Mouse (Mus musculus): ENCODE results near the gene Hint1.
"Not testable (repeated sequence)": the region's sequence is repeated elsewhere in the genome, so short reads cannot be mapped to it uniquely, and the experiment has no call there.

The Hint1 gene

DNA sequence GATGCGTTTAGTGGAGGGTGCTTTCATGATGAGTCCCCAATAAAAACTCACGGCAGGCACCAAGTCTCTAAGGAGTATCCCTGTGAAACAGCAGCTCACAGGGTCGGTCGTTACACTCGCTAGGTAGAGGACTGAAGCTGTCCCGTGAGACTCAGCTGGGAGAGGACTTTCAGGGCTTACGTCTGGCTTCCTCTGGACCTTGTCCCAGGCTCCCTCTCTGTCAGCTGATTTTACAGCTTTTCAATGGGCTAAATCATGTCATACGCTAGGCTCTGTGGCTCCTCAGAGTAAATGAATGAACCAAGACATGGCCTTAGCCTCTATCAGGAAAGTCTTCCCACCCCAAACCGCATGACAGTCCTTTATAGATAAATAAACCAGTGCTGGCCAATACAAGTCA is 28.4 kb downstream of the Hint1 start:
- DNase-seq (ENCODE audit: extremely low spot score, low read depth, low spot score): no peak

GRCm38 (mm10) chr11:54896646-54897045 is 30.5 kb downstream of the Hint1 start:
- not testable (repeated sequence) for DNase-seq (ENCODE audit: extremely low spot score, low read depth, low spot score)

GRCm38 (mm10) chr11:54897470-54897869 is 31.3 kb downstream of the Hint1 start:
- no peak for DNase-seq (ENCODE audit: extremely low spot score, low read depth, low spot score)

- no peak for DNase-seq (ENCODE audit: extremely low spot score, low read depth, low spot score)
Observed at GRCm38 (mm10) chr11:54899657-54900056, 33.5 kb downstream of the Hint1 start.

DNA sequence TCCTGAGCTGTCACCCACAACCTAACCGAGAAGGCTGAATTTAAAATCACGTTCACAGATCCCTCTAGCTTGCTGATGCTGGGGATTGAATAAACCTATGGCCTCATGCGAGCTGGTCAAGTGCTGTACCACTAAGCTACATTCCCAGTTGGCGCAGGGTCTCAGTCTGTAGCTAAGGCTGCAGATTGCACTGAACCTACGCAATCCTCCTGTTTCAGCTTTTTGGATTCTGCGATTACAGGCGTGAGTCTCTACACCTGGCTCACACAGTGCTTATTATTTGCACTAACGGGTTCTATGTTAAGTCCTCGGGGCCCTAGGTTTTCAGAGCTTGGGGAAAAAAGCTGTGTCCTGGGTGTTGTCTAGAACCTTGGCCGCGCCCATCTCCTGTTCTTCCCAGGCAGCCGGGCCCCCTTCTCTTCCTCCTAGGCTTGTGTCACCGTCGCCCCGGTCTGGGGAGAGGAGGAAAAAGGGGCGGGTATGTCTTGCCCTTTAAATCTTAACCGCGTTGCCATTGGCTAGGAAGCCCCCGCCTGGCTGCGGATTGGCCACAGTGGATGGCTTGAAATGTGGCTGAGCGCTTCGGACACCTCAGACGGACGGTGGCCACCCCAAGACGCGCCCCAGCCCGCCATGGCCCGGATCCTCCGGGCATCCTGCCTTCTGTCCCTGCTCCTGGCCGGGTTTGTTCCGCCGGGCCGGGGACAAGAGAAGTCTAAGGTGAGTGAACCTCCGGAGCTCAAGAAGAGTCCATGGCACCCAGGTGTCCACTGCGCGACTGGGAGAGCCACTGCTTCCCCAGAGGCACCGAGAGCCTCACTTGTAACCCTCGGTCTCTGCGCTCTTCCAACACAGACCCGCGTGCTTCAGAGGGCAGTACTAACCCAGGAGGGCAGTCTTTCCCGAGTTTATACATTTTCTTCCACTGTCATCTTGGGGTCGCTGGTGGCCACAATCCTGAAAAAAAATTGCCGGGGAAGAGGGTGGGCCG is 36.4 kb downstream of the Hint1 start, which contains the start of gene Gpx3:
Gene Gpx3 (plus strand): TSS at position 121 of the 991 bp plus-strand sequence.
- no peak for DNase-seq (ENCODE audit: extremely low spot score, low read depth, low spot score)

- no peak for DNase-seq (ENCODE audit: extremely low spot score, low read depth, low spot score)
Observed at GRCm38 (mm10) chr11:54903339-54903738, 37.2 kb downstream of the Hint1 start.

DNA sequence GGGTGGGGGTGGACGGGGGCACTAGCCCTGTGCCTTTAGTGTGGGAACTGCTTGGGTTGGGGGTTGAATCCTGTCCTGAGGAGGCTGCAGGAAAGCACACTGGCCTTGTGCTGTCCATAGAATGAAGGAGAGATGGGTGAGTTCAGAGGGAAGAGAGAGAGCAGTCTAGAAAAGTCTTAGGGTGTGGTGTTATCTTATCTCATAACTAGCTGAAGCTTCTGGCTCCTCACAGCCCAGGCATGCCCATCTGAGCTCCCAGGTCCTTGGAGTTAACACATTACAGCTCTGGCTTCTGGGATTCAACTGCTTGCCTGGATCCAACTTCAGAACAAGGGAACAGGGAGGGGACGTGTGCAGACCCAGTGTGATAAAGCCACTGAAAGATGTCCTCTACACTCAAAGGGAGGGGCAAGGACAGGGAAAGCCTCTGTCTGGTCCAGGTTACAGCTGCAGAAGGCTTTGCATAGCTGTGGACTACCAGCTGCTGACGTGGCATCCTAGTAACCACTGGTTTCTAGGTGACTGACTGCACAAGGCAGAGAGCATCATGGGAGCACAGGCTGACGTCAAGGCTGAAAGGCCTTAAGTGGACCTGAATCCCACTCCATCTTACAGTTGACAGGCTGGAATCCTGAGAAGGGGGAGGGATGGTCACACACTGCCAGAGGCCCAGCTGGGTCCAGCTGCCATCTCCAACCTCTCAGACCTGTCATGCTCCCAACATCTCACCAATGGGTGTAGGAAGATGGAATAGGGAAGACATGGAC is 37.9 kb downstream of the Hint1 start:
- DNase-seq (ENCODE audit: extremely low spot score, low read depth, low spot score): no peak

DNA sequence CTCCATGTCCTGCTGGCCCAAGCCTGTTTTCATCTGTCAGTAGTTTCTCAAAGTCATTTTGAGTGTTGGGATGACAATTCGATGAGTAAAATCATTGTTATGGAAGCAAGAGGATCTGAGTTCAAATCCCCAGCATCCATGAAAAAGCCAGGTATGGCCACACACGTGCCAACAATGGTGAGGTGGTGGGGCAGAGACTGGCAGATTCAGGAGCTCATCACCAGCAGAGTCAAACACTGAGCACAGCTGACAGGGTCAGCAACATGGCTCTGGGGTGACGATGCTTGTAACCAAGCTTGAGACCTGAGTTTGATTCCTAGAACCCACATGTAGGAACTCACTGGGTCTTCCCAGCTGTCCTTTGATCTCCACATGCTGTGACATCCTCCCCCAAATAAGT is 38.9 kb downstream of the Hint1 start:
- DNase-seq (ENCODE audit: extremely low spot score, low read depth, low spot score): no peak

DNA sequence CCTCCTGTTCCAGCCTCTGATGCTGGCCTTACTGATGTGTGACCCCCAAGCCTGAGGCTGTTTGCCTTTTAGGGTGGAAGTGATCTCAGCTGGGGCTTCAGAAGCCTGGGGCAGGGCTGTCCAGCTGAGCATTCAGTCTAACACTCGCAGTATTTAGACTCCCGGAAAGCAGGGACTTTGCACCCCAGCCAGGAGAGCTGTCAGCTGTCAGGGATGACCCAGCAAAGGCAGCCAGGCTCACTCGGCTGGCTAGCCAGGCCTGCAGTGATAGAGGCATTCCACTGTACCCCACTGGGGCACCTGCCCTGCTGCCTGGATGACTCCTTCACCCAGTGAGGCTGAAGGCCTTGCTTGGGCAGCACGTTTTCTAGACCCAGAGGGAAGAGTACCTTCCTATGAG is 39.7 kb downstream of the Hint1 start:
- no peak for DNase-seq (ENCODE audit: extremely low spot score, low read depth, low spot score)

DNA sequence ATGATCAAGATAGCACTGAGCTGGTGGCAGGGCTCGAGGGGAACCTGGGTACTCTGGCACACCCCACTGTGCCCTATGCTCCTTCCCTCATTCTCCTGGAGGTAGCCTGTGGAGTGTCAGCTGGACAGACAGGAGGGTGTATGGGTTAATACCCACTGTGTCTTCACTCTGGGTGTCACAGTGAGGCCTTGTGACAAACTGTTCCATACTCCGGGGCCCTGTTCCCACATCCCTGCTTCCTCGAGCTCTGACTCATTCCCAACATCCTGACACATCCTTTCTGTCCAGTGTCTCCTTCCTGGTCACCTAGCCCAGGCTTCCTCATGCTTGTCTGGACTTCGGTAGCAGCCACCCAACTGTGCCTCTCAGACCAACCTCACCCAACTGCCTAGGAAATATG is 40.3 kb downstream of the Hint1 start:
- no peak for DNase-seq (ENCODE audit: extremely low spot score, low read depth, low spot score)

DNA sequence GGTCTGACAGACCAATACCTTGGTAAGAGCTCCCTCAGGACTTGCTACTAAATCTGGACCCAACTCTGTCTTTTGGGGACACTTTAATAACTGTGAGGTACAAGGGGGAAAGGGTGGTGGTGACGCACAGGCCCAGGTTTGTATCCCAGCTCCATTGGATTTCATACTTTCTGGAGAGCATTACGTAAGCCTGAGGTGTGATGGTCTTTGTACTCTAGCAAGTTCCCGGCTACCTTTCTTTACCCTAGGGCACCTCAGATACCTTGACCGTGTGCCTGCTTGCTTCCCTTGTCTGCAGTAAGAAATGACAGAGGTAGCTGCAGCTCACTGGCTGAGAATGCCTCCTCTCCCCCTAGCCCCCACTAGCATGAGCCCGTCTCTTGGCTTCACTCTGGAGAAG is 41.1 kb downstream of the Hint1 start:
- no peak for DNase-seq (ENCODE audit: extremely low spot score, low read depth, low spot score)

DNA sequence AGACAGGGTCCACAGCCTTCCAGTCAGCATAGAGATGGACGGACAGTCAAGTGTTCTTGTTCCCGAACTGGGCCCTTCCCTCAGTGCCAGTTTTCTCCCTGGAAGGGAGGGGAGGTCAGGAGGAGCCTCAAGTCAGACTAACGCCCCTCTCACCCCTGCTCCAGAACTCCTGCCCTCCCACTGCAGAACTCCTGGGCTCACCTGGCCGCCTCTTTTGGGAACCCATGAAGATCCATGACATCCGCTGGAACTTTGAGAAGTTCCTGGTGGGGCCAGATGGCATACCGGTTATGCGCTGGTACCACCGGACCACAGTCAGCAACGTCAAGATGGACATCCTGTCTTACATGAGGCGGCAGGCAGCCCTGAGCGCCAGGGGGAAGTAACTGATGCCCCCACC is 43.1 kb downstream of the Hint1 start:
- no peak for DNase-seq (ENCODE audit: extremely low spot score, low read depth, low spot score)

DNA sequence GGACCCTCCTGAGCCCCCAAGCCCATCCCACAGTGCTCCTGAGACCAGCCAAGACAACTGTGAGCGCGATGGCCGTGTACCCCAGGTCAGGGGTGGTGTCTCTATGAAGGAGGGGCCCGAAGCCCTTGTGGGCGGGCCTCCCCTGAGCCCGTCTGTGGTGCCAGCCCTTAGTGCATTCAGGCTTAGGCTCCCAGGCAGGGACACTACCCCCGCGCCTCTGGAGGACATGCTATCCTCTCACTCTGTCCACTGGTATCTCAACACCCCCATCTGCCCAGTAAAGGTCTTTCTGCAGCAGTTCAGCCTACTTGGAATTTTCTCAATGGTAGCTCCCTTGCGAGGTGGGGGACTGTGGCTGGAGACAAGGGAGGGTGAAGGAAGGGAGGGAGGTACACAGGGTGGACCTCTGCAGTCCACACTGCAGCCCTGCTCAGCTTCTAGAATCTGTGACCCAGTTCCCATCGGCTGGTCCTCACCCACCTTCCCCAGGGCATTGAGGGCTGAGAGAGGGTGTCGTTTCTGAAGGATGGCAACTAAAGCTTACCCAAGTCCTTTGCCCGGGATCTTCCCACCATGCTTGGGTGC is 44.0 kb downstream of the Hint1 start:
- no peak for DNase-seq (ENCODE audit: extremely low spot score, low read depth, low spot score)

DNA sequence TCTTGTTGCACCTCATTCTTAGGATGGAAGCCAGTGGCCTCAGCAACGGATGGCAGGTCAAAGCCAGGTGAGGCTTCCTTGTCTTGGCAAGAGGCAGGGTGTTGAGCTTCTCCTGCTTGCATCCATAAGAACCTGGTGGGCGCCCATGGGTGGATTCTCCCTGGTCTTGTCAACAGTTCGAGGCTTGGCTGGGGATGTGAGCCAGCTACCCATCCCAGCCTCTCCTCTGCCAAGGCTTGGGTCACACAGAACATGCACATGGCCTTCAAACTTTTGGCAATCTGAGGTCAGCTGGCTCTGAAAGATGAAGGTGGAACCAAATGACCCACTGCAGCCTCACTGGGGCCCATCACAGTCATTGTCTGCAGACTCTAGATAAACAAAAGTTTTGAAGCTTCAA is 45.0 kb downstream of the Hint1 start:
- no peak for DNase-seq (ENCODE audit: extremely low spot score, low read depth, low spot score)

GRCm38 (mm10) chr11:54911671-54912502 is 45.7 kb downstream of the Hint1 start:
- no peak for DNase-seq (ENCODE audit: extremely low spot score, low read depth, low spot score)

- no peak for DNase-seq (ENCODE audit: extremely low spot score, low read depth, low spot score)
Observed at GRCm38 (mm10) chr11:54912503-54913316, 46.5 kb downstream of the Hint1 start.

GRCm38 (mm10) chr11:54913841-54914240 is 47.7 kb downstream of the Hint1 start:
- DNase-seq (ENCODE audit: extremely low spot score, low read depth, low spot score): no peak

- no peak for DNase-seq (ENCODE audit: extremely low spot score, low read depth, low spot score)
Observed at GRCm38 (mm10) chr11:54917461-54917860, 51.3 kb downstream of the Hint1 start.

DNA sequence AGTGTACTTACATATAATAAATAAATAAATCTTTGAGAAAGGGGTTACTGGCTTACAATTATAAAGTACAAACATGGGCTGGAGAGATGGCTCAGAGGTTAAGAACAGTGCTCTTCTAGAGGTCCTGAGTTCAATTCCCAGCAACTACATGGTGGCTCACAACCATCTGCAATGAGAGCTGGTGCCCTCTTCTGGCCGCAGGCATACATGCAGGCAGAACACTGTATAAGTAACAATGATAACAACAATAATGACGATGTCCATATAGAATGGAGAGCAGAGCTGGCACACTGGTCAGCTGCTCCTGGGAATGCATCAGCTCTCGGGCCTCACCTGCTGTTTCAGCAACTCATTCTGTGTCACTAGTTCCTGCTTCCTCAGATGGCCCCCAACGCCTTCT is 52.1 kb downstream of the Hint1 start:
- no peak for DNase-seq (ENCODE audit: extremely low spot score, low read depth, low spot score)

Measured in hindlimb bud, embryonic 11.5 days (tissue).